Mouse (Mus musculus): ENCODE measurements around the gene Aagab. TPM values are rescaled to one million over a fixed set of nuclear protein-coding genes. Genes with fewer than 3 reads are reported as not detected.

The Aagab gene
- polyA plus RNA-seq, 1 experiment from 2014 or later, result 25.7 TPM

GRCm38 (mm10) chr9:63579644-63580043, 22.8 kb upstream of the Aagab start:
- no peaks in the 10 kb centered on the region; the same call in 1 of the 2 replicates for H3K27me3 ChIP-seq
- no peak for ATAC-seq (ENCODE audit: insufficient number of reproducible peaks, low FRiP score, low TSS enrichment, low read depth)
- 75% methylated on average over 5 of the region's 5 CpGs for WGBS

GRCm38 (mm10) chr9:63580046-63580445, 22.4 kb upstream of the Aagab start:
- Histone ChIP-seq H3K36me3 (no peaks in the 10 kb centered on the region), H3K9ac (no peak overlapping the region), H3K4me2 (no peak overlapping the region), H3K4me1 (no peaks in the 10 kb centered on the region), H3K4me3 (no peak overlapping the region), H3K9me3 (no peaks in the 10 kb centered on the region), H3K27me3 (no peaks in the 10 kb centered on the region; the same call in 1 of the 2 replicates), H3K27ac (no peak overlapping the region)
- 36% methylated on average over 2 of the region's 2 CpGs for WGBS
- ATAC-seq (ENCODE audit: insufficient number of reproducible peaks, low FRiP score, low TSS enrichment, low read depth), result no peak

More at GRCm38 (mm10) chr9:63579644-63580043, 22.8 kb upstream of the Aagab start:
- H3K9me3 ChIP-seq, result no peaks in the 10 kb centered on the region
- no peak overlapping the region for H3K27ac ChIP-seq
- no peaks in the 10 kb centered on the region for H3K4me1 ChIP-seq
- no peak overlapping the region for H3K4me3 ChIP-seq
- no peaks in the 10 kb centered on the region for H3K36me3 ChIP-seq
- H3K9ac ChIP-seq, result no peak overlapping the region
- no peak overlapping the region for H3K4me2 ChIP-seq

- Histone ChIP-seq H3K27me3 (no peaks in the 10 kb centered on the region; the same call in 1 of the 2 replicates), H3K9me3 (no peaks in the 10 kb centered on the region), H3K36me3 (no peaks in the 10 kb centered on the region), H3K27ac (no peak overlapping the region), H3K4me2 (no peak overlapping the region), H3K9ac (no peak overlapping the region), H3K4me3 (no peak overlapping the region), H3K4me1 (no peaks in the 10 kb centered on the region)
- 71% methylated on average over 4 of the region's 4 CpGs for WGBS
- ATAC-seq (ENCODE audit: insufficient number of reproducible peaks, low FRiP score, low TSS enrichment, low read depth), result no peak
These were observed 20.7 kb upstream of the Aagab start for GRCm38 (mm10) chr9:63581778-63582177.

- Histone ChIP-seq H3K4me1 (no peaks in the 10 kb centered on the region), H3K27me3 (no peaks in the 10 kb centered on the region), H3K36me3 (no peaks in the 10 kb centered on the region), H3K9me3 (no peaks in the 10 kb centered on the region), H3K4me2 (no peak overlapping the region), H3K9ac (no peak overlapping the region), H3K4me3 (no peak overlapping the region), H3K27ac (no peak overlapping the region)
- ATAC-seq (ENCODE audit: insufficient number of reproducible peaks, low FRiP score, low TSS enrichment, low read depth), result no peak
- 86% methylated on average over 6 of the region's 6 CpGs for WGBS
These were observed 17.2 kb upstream of the Aagab start for GRCm38 (mm10) chr9:63585251-63585650.

- H3K9me3 ChIP-seq, result no peaks in the 10 kb centered on the region
- no peak for ATAC-seq (ENCODE audit: insufficient number of reproducible peaks, low FRiP score, low TSS enrichment, low read depth)
- H3K4me2 ChIP-seq, result no peak overlapping the region
- H3K4me1 ChIP-seq, result no peaks in the 10 kb centered on the region
- no peak overlapping the region for H3K27ac ChIP-seq
- no peak overlapping the region for H3K4me3 ChIP-seq
- 27% methylated on average over 6 of the region's 6 CpGs for WGBS
- H3K36me3 ChIP-seq, result no peaks in the 10 kb centered on the region
- H3K9ac ChIP-seq, result no peak overlapping the region
- H3K27me3 ChIP-seq, result no peaks in the 10 kb centered on the region
These were observed 13.3 kb upstream of the Aagab start for GRCm38 (mm10) chr9:63589209-63589608.

GRCm38 (mm10) chr9:63590592-63590991, 11.9 kb upstream of the Aagab start:
- no peaks in the 10 kb centered on the region for H3K9me3 ChIP-seq
- no peak for ATAC-seq (ENCODE audit: insufficient number of reproducible peaks, low FRiP score, low TSS enrichment, low read depth)

GRCm38 (mm10) chr9:63591661-63592256, 10.7 kb upstream of the Aagab start:
- H3K9ac ChIP-seq, result no peak overlapping the region
- peaks cover 18% of the 10 kb centered on the region for H3K4me1 ChIP-seq
- no peaks in the 10 kb centered on the region for H3K9me3 ChIP-seq
- no peak for ATAC-seq (ENCODE audit: insufficient number of reproducible peaks, low FRiP score, low TSS enrichment, low read depth)
- H3K27me3 ChIP-seq, result no peaks in the 10 kb centered on the region
- no peak overlapping the region for H3K4me3 ChIP-seq
- no peak overlapping the region for H3K4me2 ChIP-seq
- 90% methylated on average over 8 of the region's 8 CpGs for WGBS
- no peak overlapping the region for H3K27ac ChIP-seq
- H3K36me3 ChIP-seq, result no peaks in the 10 kb centered on the region

More at GRCm38 (mm10) chr9:63590592-63590991, 11.9 kb upstream of the Aagab start:
- no peaks in the 10 kb centered on the region for H3K36me3 ChIP-seq
- H3K4me2 ChIP-seq, result no peak overlapping the region
- H3K27ac ChIP-seq, result no peak overlapping the region
- H3K4me1 ChIP-seq, result peaks cover 6% of the 10 kb centered on the region
- no peak overlapping the region for H3K4me3 ChIP-seq
- no peaks in the 10 kb centered on the region for H3K27me3 ChIP-seq
- no peak overlapping the region for H3K9ac ChIP-seq
- 77% methylated on average over 4 of the region's 4 CpGs for WGBS

- Histone ChIP-seq H3K4me3 (no peak overlapping the region), H3K4me2 (no peak overlapping the region), H3K27me3 (no peaks in the 10 kb centered on the region), H3K27ac (no peak overlapping the region), H3K9me3 (no peaks in the 10 kb centered on the region), H3K36me3 (no peaks in the 10 kb centered on the region), H3K9ac (no peak overlapping the region), H3K4me1 (peaks cover 23% of the 10 kb centered on the region)
- ATAC-seq (ENCODE audit: insufficient number of reproducible peaks, low FRiP score, low TSS enrichment, low read depth), result no peak
- WGBS, result 82% methylated on average over 1 of the region's 1 CpGs
These were observed 7.4 kb upstream of the Aagab start for GRCm38 (mm10) chr9:63595032-63595431.

- Histone ChIP-seq H3K9me3 (no peaks in the 10 kb centered on the region), H3K9ac (no peak overlapping the region), H3K4me3 (no peak overlapping the region), H3K27me3 (no peaks in the 10 kb centered on the region), H3K27ac (no peak overlapping the region), H3K4me2 (no peak overlapping the region), H3K4me1 (peaks cover 23% of the 10 kb centered on the region), H3K36me3 (no peaks in the 10 kb centered on the region)
- 52% methylated on average over 8 of the region's 8 CpGs for WGBS
- no peak for ATAC-seq (ENCODE audit: insufficient number of reproducible peaks, low FRiP score, low TSS enrichment, low read depth)
These were observed 6.8 kb upstream of the Aagab start for GRCm38 (mm10) chr9:63595652-63596051.

- Histone ChIP-seq H3K27ac (peak overlapping the region; percentile 59; the same call in 1 of the 2 replicates), H3K36me3 (no peaks in the 10 kb centered on the region), H3K9me3 (no peaks in the 10 kb centered on the region), H3K4me1 (peaks cover 23% of the 10 kb centered on the region), H3K27me3 (no peaks in the 10 kb centered on the region), H3K4me3 (no peak overlapping the region), H3K9ac (no peak overlapping the region), H3K4me2 (0 out of 2 replicates have a peak overlapping the region, but pooled peaks have one; percentile 8)
- peak; percentile 48; the same call in 1 of the 2 replicates for ATAC-seq (ENCODE audit: insufficient number of reproducible peaks, low FRiP score, low TSS enrichment, low read depth)
- 27% methylated on average over 9 of the region's 9 CpGs for WGBS
These were observed 5.8 kb upstream of the Aagab start for GRCm38 (mm10) chr9:63596660-63597059.

- Histone ChIP-seq H3K9me3 (no peaks in the 10 kb centered on the region), H3K4me2 (peak overlapping the region; percentile 70; the same call in 1 of the 2 replicates), H3K27me3 (no peaks in the 10 kb centered on the region), H3K4me3 (peak overlapping the region; percentile 82; the same call in 1 of the 2 replicates), H3K36me3 (no peaks in the 10 kb centered on the region), H3K9ac (no peak overlapping the region), H3K27ac (no peak overlapping the region), H3K4me1 (peaks cover 21% of the 10 kb centered on the region)
- no peak for ATAC-seq (ENCODE audit: insufficient number of reproducible peaks, low FRiP score, low TSS enrichment, low read depth)
- WGBS, result 61% methylated on average over 6 of the region's 6 CpGs
These were observed 1.4 kb downstream of the Aagab start for GRCm38 (mm10) chr9:63603849-63604248.

GRCm38 (mm10) chr9:63606594-63606993, 4.1 kb downstream of the Aagab start:
- no peak overlapping the region for H3K27ac ChIP-seq
- WGBS, result 58% methylated on average over 2 of the region's 2 CpGs
- no peaks in the 10 kb centered on the region for H3K9me3 ChIP-seq
- H3K27me3 ChIP-seq, result no peaks in the 10 kb centered on the region
- H3K36me3 ChIP-seq, result no peaks in the 10 kb centered on the region
- no peak overlapping the region for H3K4me3 ChIP-seq
- H3K9ac ChIP-seq, result no peak overlapping the region
- no peak overlapping the region for H3K4me2 ChIP-seq
- ATAC-seq (ENCODE audit: insufficient number of reproducible peaks, low FRiP score, low TSS enrichment, low read depth), result no peak
- H3K4me1 ChIP-seq, result peaks cover 40% of the 10 kb centered on the region
